Mouse (Mus musculus) ES-CJ7 (cell line): ENCODE measurements at regions not wholly inside any gene's neighbourhood (a gene's known extent, or its start where the extent isn't known, plus 50 kb on each side); places are given as distances from the start of the nearest gene placed in this dataset.

Source experiments
- DNase-seq: peaks from one replicate; pipeline ENCODE4 v3.0.0; 2011; ENCODE audit warnings: low read depth, low spot score

GRCm38 (mm10) chr7:121589088-121589605 lies 117.9 kb downstream of the Usp31 start:
- no peak for DNase-seq

- no peak for DNase-seq
Observed at GRCm38 (mm10) chr7:121587713-121588112, 119.3 kb downstream of the Usp31 start.

GRCm38 (mm10) chr7:121585721-121586120 lies 121.3 kb downstream of the Usp31 start:
- DNase-seq, result no peak

- DNase-seq, result no peak
Observed at GRCm38 (mm10) chr7:121579497-121579896, 127.6 kb downstream of the Usp31 start.

- DNase-seq, result no peak
Observed at GRCm38 (mm10) chr7:121572681-121573335, 134.2 kb downstream of the Usp31 start.

GRCm38 (mm10) chr7:121571741-121572140 lies 135.3 kb downstream of the Usp31 start:
- no peak for DNase-seq

GRCm38 (mm10) chr7:121571292-121571691 lies 135.8 kb downstream of the Usp31 start:
- DNase-seq, result no peak

GRCm38 (mm10) chr7:121569248-121569647 lies 137.8 kb downstream of the Usp31 start:
- DNase-seq, result no peak

- no peak for DNase-seq
Observed at GRCm38 (mm10) chr7:121568064-121568463, 139.0 kb downstream of the Usp31 start.

GRCm38 (mm10) chr7:121563526-121563925 lies 143.5 kb downstream of the Usp31 start:
- peak; percentile 58 for DNase-seq

- DNase-seq, result no peak
Observed at GRCm38 (mm10) chr7:121555420-121555819, 151.6 kb downstream of the Usp31 start.
